Mouse (Mus musculus) embryonic stem cell, embryonic (primary cell): ENCODE measurements around the gene Olfr1286.

Experiments used
- CTCF ChIA-PET, 4 experiments: fragments of 300-600 bp in 2 of 4; fragments of 350-600 bp in 2 of 4; sonication (Branson Sonifier 250); formaldehyde crosslinking; loops; one replicate each; lab custom pipeline; 2022; ENCODE audit warnings: inconsistent platforms in 2 of 4; lab: Charles Lee
- POLR2A ChIA-PET, 4 experiments: fragments of 300-600 bp in 2 of 4; fragments of 350-600 bp in 2 of 4; sonication (Branson Sonifier 250); formaldehyde crosslinking; loops; one replicate each; lab custom pipeline; 2022; ENCODE audit warnings: antibody characterized with exemption in 4 of 4, inconsistent platforms in 1 of 4; lab: Charles Lee

Gene Olfr1286

DNA sequence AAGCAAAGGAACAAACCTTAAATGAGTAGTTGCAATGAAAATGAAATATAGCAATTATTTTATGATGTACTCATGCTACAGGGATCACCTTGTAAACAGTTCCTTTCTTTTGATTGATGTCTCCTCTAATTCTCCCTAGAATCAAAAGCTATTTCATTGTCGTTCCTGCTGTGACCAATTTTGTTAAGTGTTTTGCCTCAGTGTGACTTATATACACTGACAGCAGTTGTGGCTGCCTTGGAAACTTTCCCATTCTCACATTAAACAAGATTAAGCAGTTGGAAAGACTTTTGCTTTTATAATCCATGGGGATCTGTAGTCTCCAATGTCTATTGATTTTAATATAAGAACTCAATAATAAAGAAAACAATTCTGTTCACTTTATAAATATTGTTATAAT lies at the start of gene Olfr1286:
TSS of gene Olfr1286 (minus strand) at position 185 of the 400 bp plus-strand sequence.
- POLR2A ChIA-PET: no interaction called here
- CTCF ChIA-PET: no interaction called here

DNA sequence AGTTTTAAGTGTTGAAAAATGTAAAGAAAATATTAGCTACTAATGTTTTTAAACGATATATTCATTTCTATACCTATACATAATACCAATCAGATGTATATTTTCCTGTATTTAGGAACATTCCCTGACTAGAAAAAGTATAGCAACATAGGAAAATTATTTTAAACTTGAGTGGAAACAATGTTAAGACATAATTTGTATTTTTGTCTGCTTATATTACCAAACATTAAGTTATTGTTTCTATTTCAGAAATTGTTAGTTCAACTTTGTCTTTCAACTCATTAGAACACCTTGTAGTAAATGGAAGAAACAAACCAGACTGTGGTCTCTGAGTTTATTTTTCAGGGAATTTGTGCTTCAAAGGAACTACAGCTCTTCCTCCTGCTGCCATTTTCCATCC lies 25.9 kb upstream of the Olfr1286 start, which contains the start of gene Olfr1287:
TSS of gene Olfr1287 (plus strand) at position 301 of the 400 bp plus-strand sequence.
- ChIA-PET CTCF (no interaction called here), POLR2A (no interaction called here)

DNA sequence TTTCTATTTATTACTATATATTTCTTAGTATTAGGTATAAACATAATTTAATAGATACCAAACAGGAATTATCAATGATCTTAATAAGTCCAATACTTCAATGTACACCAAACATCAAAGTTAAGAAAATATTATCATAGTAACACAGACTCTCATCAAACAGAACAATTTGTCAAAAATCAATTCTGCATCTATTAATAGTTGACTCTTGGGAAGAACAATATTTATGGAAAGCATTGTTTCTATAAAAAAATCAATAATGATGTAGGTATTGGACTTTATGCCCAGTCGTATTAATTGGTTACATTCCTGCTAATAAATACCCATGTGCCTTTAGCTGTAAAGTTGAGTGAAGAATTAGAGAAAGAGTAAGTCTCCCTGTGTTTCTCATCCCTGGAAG lies 47.7 kb downstream of the Olfr1286 start, which contains the start of gene Olfr1284:
TSS of gene Olfr1284 (plus strand) at position 301 of the 400 bp plus-strand sequence.
- CTCF ChIA-PET: no interaction called here
- POLR2A ChIA-PET: no interaction called here
